Mouse (Mus musculus) embryonic fibroblast, embryonic 13.5 days (primary cell): Measurements from ENCODE around the gene Sppl3.

Experiments used
- CTCF ChIP-seq: IDR thresholded peaks from 2 replicates; pipeline ENCODE4 v1.5.1; 2011; ENCODE audit warnings: mild to moderate bottlenecking, control low read depth, low read length, moderate library complexity, borderline replicate concordance; ENCODE audit not compliant: insufficient read depth
- POLR2A ChIP-seq: IDR thresholded peaks from 2 replicates; pipeline ENCODE4 v1.6.1; 2011; ENCODE audit warnings: low read depth, mild to moderate bottlenecking, control low read depth, low read length, moderate library complexity

GRCm38 (mm10) chr5:115001464-115001863 lies 9.5 kb upstream of the Sppl3 start:
- TF ChIP-seq CTCF: no peak
- no peak for TF ChIP-seq POLR2A
